ENCODE assay signal across 8 mouse cellular contexts in the genomic region with DNA sequence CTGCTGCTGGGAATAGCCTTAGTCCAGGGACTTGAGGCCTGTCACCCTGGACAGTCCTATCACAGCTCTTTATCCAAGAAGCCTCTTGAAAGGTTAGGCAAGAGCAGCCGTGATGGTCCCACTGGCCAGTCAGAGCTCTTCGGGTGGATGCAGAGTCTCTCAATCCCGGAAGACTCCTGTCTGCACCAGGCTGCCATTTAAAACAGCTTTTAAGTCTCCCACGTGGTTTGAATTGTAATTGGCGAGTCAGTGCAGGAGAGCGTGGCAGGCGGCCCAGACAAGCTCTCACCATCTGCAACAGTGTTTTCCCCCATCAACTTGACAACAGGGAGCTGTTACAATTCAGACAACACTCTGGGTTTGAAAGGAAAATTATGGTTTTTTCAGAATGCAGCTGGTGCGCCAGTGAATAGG. TPM values are rescaled to one million over a fixed set of nuclear protein-coding genes. Genes with fewer than 3 reads are reported as not detected.
A peak's percentile ranks its signal among the peaks of the same experiment; 100 is the strongest.
DNase-seq lines count a peak whose midpoint lies in the region; TF ChIP-seq lines count a peak whose summit lies in the region.

No protein-coding gene starts in this region.

- H3K36me3 ChIP-seq in kidney, adult 2 months (ENCODE audit: control insufficient read depth, insufficient read depth, low read length), result no peaks in the 10 kb centered on the region

- TF ChIP-seq CTCF in kidney, adult 2 months (conservative IDR thresholded peaks at IDR 0.05; ENCODE audit: insufficient read depth, insufficient read length, low read depth, low read length), result no peak
- TF ChIP-seq CTCF in olfactory bulb, adult 2 months (IDR thresholded peaks at IDR 0.05; ENCODE audit: insufficient read depth, low read depth, low read length), result peak; percentile 27; the same call in 1 of the 2 replicates

- H3K4me3 ChIP-seq in kidney, adult 2 months (ENCODE audit: insufficient read depth, low read depth, low read length), result no peak overlapping the region
- H3K4me3 ChIP-seq in olfactory bulb, adult 2 months (ENCODE audit: insufficient read depth, low read depth, low read length), result no peak overlapping the region

- TF ChIP-seq POLR2A in kidney, adult 2 months (IDR thresholded peaks at IDR 0.05; ENCODE audit: low read depth, low read length), result no peak
- TF ChIP-seq POLR2A in olfactory bulb, adult 2 months (IDR thresholded peaks at IDR 0.05; ENCODE audit: insufficient read depth, low read depth, low read length), result no peak

- no peak overlapping the region for H3K27ac ChIP-seq in kidney, adult 2 months (ENCODE audit: insufficient read depth, low read depth, low read length)
- peak overlapping the region; percentile 96 for H3K27ac ChIP-seq in olfactory bulb, adult 2 months (ENCODE audit: insufficient read depth, low read depth, low read length)

- H3K4me1 ChIP-seq in kidney, adult 2 months (ENCODE audit: control insufficient read depth, insufficient read depth, low read length), result no peaks in the 10 kb centered on the region
- H3K4me1 ChIP-seq in olfactory bulb, adult 2 months (ENCODE audit: control insufficient read depth, insufficient read depth, low read length), result peaks cover 25% of the 10 kb centered on the region

- DNase-seq in brain, embryonic 18.5 days (ENCODE audit: low read depth, low spot score), result peak; percentile 92
- peak; percentile 81 to 82 for DNase-seq in cerebellum, postnatal 36 days
- DNase-seq in gastrocnemius, postnatal 10 days, result peak; percentile 44
- peak; percentile 34 for DNase-seq in kidney, adult 2 months
- peak; percentile 79 to 82 for DNase-seq in left cerebral cortex, postnatal 36 days (ENCODE audit: low spot score in 2 of 2)
- DNase-seq in adrenal gland, adult 2 months, result no peak
- no peak for DNase-seq in c-Kit-positive CD71-positive TER-119-positive erythroid progenitor cells, embryonic 14.5 days (ENCODE audit: low spot score)

- WGBS in kidney, adult 2 months, result 26% methylated on average over 8 of the region's 8 CpGs
- 6% methylated on average over 8 of the region's 8 CpGs for WGBS in olfactory bulb, adult 2 months

- H3K27me3 ChIP-seq in kidney, adult 2 months (replicated peaks; ENCODE audit: control insufficient read depth, insufficient read depth, low read length), result no peaks in the 10 kb centered on the region

- intact Hi-C loops in left cerebral cortex, postnatal 36 days (cut with DNase I), result loop anchor here (5.0 kb wide), 1 partner anchor 38 kb away; the partner anchor contains the start of genes Ppcs and Zmynd12

RNA-seq across cellular contexts. Expression of gene Rimkla, which starts 31.7 kb away (rescaled TPM):
- total RNA-seq in gastrocnemius, postnatal 10 days (2021), result under 1 TPM; 0.41 to 0.47 TPM
- 0.52 and 0.58 TPM in 2 replicates for polyA plus RNA-seq in kidney, adult 2 months (2012; rRNA removed)
- 1 to 10 TPM; 6.5 to 7.9 TPM for total RNA-seq in left cerebral cortex, postnatal 36 days (2021)
- not detected in 2 replicates for polyA plus RNA-seq in olfactory bulb, adult 2 months (2012; ENCODE audit: insufficient read depth, insufficient read length, low replicate concordance, missing spikeins)
- total RNA-seq in adrenal gland, adult 2 months (2021), result under 1 TPM; 0.09 to 0.21 TPM
- 0.11 and 0.28 TPM in 2 replicates for polyA plus RNA-seq in adrenal gland, adult 2 months (2012; rRNA removed)

RNA-seq across cellular contexts. Expression of gene Zmynd12, which starts 38.1 kb away (rescaled TPM):
- not detected for total RNA-seq in gastrocnemius, postnatal 10 days (2021)
- polyA plus RNA-seq in kidney, adult 2 months (2012; rRNA removed), result 1.9 and 3.5 TPM in 2 replicates
- total RNA-seq in left cerebral cortex, postnatal 36 days (2021), result under 1 TPM in 1 of 2 experiments, not detected in 1; 0.88 TPM
- polyA plus RNA-seq in olfactory bulb, adult 2 months (2012; ENCODE audit: insufficient read depth, insufficient read length, low replicate concordance, missing spikeins), result not detected in 2 replicates
- total RNA-seq in adrenal gland, adult 2 months (2021), result 1 to 10 TPM; 3.0 to 3.3 TPM
- polyA plus RNA-seq in adrenal gland, adult 2 months (2012; rRNA removed), result 5.5 and 7.9 TPM in 2 replicates

RNA-seq across cellular contexts. Expression of gene Ppcs, which starts 38.5 kb away (rescaled TPM):
- 1 to 10 TPM; 3.8 to 5.5 TPM for total RNA-seq in gastrocnemius, postnatal 10 days (2021)
- 27.8 and 28.5 TPM in 2 replicates for polyA plus RNA-seq in kidney, adult 2 months (2012; rRNA removed)
- 1 to 10 TPM; 4.7 to 7.2 TPM for total RNA-seq in left cerebral cortex, postnatal 36 days (2021)
- not detected in 2 replicates for polyA plus RNA-seq in olfactory bulb, adult 2 months (2012; ENCODE audit: insufficient read depth, insufficient read length, low replicate concordance, missing spikeins)
- total RNA-seq in adrenal gland, adult 2 months (2021), result 10 to 100 TPM; 28.9 to 55.6 TPM
- 60.9 and 75.8 TPM in 2 replicates for polyA plus RNA-seq in adrenal gland, adult 2 months (2012; rRNA removed)

RNA-seq across cellular contexts. Expression of gene Ccdc30, which starts 45.4 kb away (rescaled TPM):
- total RNA-seq in gastrocnemius, postnatal 10 days (2021), result under 1 TPM; 0.21 to 0.56 TPM
- polyA plus RNA-seq in kidney, adult 2 months (2012; rRNA removed), result 2.0 and 2.9 TPM in 2 replicates
- 10 to 100 TPM; 19.5 to 23.3 TPM for total RNA-seq in left cerebral cortex, postnatal 36 days (2021)
- not detected in 2 replicates for polyA plus RNA-seq in olfactory bulb, adult 2 months (2012; ENCODE audit: insufficient read depth, insufficient read length, low replicate concordance, missing spikeins)
- total RNA-seq in adrenal gland, adult 2 months (2021), result 10 to 100 TPM in 1 of 2 experiments, 1 to 10 TPM in 1; 7.2 to 23.9 TPM
- polyA plus RNA-seq in adrenal gland, adult 2 months (2012; rRNA removed), result 2.5 and 3.2 TPM in 2 replicates

Comparison
In these comparisons a context has a peak if more than half of its experiments do, and no peak if none do; other contexts are left out.
1. DNase-seq: peak in brain, embryonic 18.5 days (single experiment), cerebellum, postnatal 36 days (2 of 2), gastrocnemius, postnatal 10 days (single experiment), kidney, adult 2 months (single experiment) and left cerebral cortex, postnatal 36 days (2 of 2); none in adrenal gland, adult 2 months (single experiment) and c-Kit-positive CD71-positive TER-119-positive erythroid progenitor cells, embryonic 14.5 days (single experiment).
2. RNA of gene Rimkla, which starts 31.7 kb away (total RNA-seq): 6.5 to 7.9 TPM in left cerebral cortex, postnatal 36 days; 0.41 to 0.47 TPM in gastrocnemius, postnatal 10 days and 0.09 to 0.21 TPM in adrenal gland, adult 2 months; every median in the first group is over 4 times any median in the second.